Mouse (Mus musculus): ENCODE data around the gene Epn2.

Epn2 gene

DNA sequence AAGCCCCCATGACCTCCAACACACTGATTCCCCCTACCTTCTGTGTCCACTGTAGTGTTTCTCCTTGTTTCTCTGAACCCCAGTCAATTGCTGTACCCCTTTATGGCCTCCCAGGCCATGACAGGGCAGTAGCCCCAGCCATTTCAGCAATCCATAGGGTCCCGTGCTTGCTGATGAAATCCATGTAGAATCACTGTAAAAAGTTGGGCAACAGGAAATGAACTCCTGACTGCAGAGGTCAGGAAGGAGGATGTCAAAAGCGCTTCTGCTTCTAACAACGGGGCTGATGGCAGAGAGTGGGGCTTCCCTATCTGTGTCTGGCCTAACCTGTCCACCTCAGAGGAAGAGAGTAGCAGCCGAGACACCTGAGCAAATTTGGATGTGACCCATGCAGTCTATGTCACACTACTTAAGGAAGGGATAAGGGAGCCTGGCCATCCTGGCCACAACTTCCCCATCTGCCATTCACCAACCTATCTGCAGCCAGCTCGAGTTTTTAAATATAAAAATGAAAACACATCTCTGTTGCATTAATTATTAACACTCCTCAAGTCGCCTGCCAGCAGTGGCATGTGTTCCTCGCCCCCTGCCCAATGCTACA is 110.1 kb downstream of the Epn2 start:
- in situ Hi-C loops (cut with MseI, MboI), result no loop called here

DNA sequence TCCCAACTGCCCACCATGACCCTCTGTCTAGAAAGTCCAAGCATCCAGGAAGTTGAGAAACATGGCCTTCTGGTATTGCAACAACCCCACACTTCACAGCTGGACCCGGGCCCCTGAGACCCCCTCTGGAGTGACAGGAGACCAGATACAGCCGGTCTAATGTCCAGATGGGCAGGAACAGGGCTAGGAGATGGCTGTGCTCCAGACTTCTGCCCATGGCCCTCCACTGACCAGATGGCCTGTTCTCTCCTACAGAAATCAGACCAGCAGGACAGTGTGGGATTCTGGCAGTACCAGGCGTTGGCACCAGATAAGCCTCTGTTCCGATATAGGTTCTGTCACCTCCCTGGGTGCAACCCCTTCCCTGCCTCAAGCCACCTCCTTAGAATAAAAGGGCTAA is 111.0 kb downstream of the Epn2 start:
- in situ Hi-C loops (cut with MseI, MboI), result no loop called here
